Comparison of ENCODE assay signal across 10 mouse cellular contexts in the genomic region with DNA sequence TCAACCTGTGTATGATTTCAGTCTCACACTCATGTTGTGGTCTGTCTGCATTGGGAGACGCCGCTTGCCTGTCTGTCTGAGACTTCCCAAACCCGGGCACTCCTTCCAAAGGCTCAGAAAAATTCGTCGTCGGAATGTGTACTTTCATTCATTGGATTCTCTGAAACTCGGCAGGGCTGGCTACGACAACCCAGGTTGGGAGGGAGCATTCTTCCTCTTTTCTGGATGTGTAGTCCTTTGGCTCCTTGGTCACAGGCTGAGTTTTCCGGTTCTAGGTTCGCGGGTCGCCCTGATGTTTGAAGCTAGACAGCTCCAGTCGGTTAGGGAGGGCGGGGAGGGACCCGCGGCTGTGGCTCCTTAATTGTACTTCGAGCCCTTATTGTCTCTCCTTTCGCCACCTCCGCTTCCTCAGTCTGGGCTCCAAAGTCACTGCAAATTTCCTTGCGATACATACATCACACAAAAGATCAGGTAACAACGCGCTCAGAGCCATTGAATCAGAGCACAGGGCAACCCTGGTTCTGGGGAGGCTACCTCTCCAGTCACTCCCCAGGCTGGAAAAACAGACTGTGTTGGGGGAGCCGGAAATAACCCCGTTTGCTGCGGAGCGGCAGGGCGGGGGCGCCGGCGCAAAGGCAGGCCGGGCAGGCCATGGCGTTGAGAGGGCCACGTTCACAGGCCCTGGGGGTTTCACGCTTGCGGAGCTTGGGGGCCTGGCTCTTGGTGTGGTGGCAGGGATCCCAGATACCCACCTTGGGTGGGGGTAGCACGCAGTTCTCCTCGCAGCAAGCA. TPM values are rescaled to one million over a fixed set of nuclear protein-coding genes. Genes with fewer than 3 reads are reported as not detected.
DNase-seq lines count a peak whose midpoint lies in the region; ATAC-seq lines count a peak whose summit lies in the region.
"Had no signal": no experiment of that assay in that cellular context is flagged by ENCODE, and none has a peak within 500 bp of the region (broad histone marks: within the 10 kb centered on the region; RNA-seq: fewer than 3 reads in every experiment).

No protein-coding gene starts in this region.

- 1% methylated on average over 37 of the region's 37 CpGs for WGBS in heart, embryonic 13.5 days
- 2% methylated on average over 37 of the region's 37 CpGs for whole genome bisulfite sequencing in liver, embryonic 11.5 days
- 0% methylated on average over 36 of the region's 37 CpGs for WGBS in forebrain, embryonic 13.5 days

- H3K9ac ChIP-seq in heart, embryonic 13.5 days: no peak overlapping the region
- H3K9ac ChIP-seq in liver, embryonic 11.5 days (ENCODE audit: low read depth, low read length): no peak overlapping the region
- no peak overlapping the region for H3K9ac ChIP-seq in forebrain, embryonic 13.5 days
- H3K9ac ChIP-seq: hindbrain, embryonic 15.5 days had no signal

- peak overlapping the region; percentile 35 for H3K4me3 ChIP-seq in heart, embryonic 13.5 days
- H3K4me3 ChIP-seq in brown adipose tissue, adult 24 weeks (ENCODE audit: insufficient read depth, low read depth, low read length): peak overlapping the region; percentile 47
- H3K4me3 ChIP-seq in liver, embryonic 11.5 days (ENCODE audit: low read depth, low read length): 0 out of 2 replicates have a peak overlapping the region, but pooled peaks have one; percentile 1
- no peak overlapping the region; the same call in 1 of the 2 replicates for H3K4me3 ChIP-seq in forebrain, embryonic 13.5 days
- H3K4me3 ChIP-seq: hindbrain, embryonic 15.5 days had no signal

- DNase-seq in heart, adult 8-10 months (ENCODE audit: low spot score): no peak
- peak; percentile 56 for DNase-seq in CD4-positive, CD25-positive, alpha-beta regulatory T cell, adult 2 months (ENCODE audit: low read depth, low spot score)
- DNase-seq in liver, embryonic 11.5 days (ENCODE audit: low spot score): peak; percentile 38
- no peak for DNase-seq in cerebellum, adult 18-20 months
- DNase-seq: thymus, postnatal 25 days had no signal

- peaks cover 10% of the 10 kb centered on the region for H3K4me1 ChIP-seq in heart, embryonic 13.5 days
- H3K4me1 ChIP-seq in brown adipose tissue, adult 24 weeks (ENCODE audit: control insufficient read depth, insufficient read depth, insufficient read length, low read length): no peaks in the 10 kb centered on the region
- peaks cover 3% of the 10 kb centered on the region for H3K4me1 ChIP-seq in liver, embryonic 11.5 days (replicated peaks; ENCODE audit: control insufficient read depth, insufficient read depth, low read length)
- H3K4me1 ChIP-seq in forebrain, embryonic 13.5 days: peaks cover 7% of the 10 kb centered on the region

- no peaks in the 10 kb centered on the region for H3K36me3 ChIP-seq in heart, embryonic 13.5 days
- H3K36me3 ChIP-seq in liver, embryonic 11.5 days (ENCODE audit: control insufficient read depth, insufficient read depth, low read length): no peaks in the 10 kb centered on the region
- H3K36me3 ChIP-seq in forebrain, embryonic 13.5 days (ENCODE audit: poor library complexity, severe bottlenecking): no peaks in the 10 kb centered on the region
- H3K36me3 ChIP-seq: hindbrain, embryonic 15.5 days had no signal

- peaks cover 100% of the 10 kb centered on the region for H3K27me3 ChIP-seq in heart, embryonic 13.5 days (replicated peaks)
- H3K27me3 ChIP-seq in liver, embryonic 11.5 days (replicated peaks; ENCODE audit: control insufficient read depth, insufficient read depth, low read length): peaks cover 100% of the 10 kb centered on the region
- peaks cover 100% of the 10 kb centered on the region for H3K27me3 ChIP-seq in forebrain, embryonic 13.5 days

- no peak for ATAC-seq in heart, embryonic 13.5 days (ENCODE audit: extremely low read depth, insufficient number of reproducible peaks, low FRiP score, low TSS enrichment)
- no peak for ATAC-seq in liver, embryonic 11.5 days (replicated peaks; ENCODE audit: low FRiP score)
- ATAC-seq in forebrain, embryonic 13.5 days: no peak
- no peak for ATAC-seq in erythroid progenitor cell, adult 5-6 weeks (replicated peaks; ENCODE audit: low FRiP score, poor library complexity, severe bottlenecking)

- peak overlapping the region; percentile 51 for H3K4me2 ChIP-seq in heart, embryonic 13.5 days
- peak overlapping the region; percentile 13; the same call in 1 of the 2 replicates for H3K4me2 ChIP-seq in liver, embryonic 11.5 days
- no peak overlapping the region for H3K4me2 ChIP-seq in forebrain, embryonic 13.5 days
- H3K4me2 ChIP-seq: hindbrain, embryonic 15.5 days had no signal

- no peak overlapping the region for H3K27ac ChIP-seq in heart, embryonic 13.5 days (replicated peaks)
- H3K27ac ChIP-seq in brown adipose tissue, adult 24 weeks (replicated peaks; ENCODE audit: low read depth, low read length): no peak overlapping the region
- H3K27ac ChIP-seq in liver, embryonic 11.5 days (ENCODE audit: low read depth, low read length): no peak overlapping the region
- H3K27ac ChIP-seq in forebrain, embryonic 13.5 days: no peak overlapping the region
- H3K27ac ChIP-seq: hindbrain, embryonic 15.5 days had no signal

- no peaks in the 10 kb centered on the region for H3K9me3 ChIP-seq in heart, embryonic 13.5 days
- H3K9me3 ChIP-seq in liver, embryonic 11.5 days (ENCODE audit: control insufficient read depth, low read length): no peaks in the 10 kb centered on the region
- H3K9me3 ChIP-seq in forebrain, embryonic 13.5 days (replicated peaks): no peaks in the 10 kb centered on the region
- H3K9me3 ChIP-seq: hindbrain, embryonic 15.5 days had no signal

RNA-seq across cellular contexts. Expression of a gene that starts 0.6 kb away (rescaled TPM):
- not detected in 2 replicates for polyA plus RNA-seq in heart, embryonic 13.5 days (2015; fragmentation: Nextera tagmentation; extraction: Ambion mirVana)
- total RNA-seq in heart, adult 8-10 months (2022): not detected
- not detected in 2 replicates for polyA plus RNA-seq in brown adipose tissue, adult 24 weeks (2012; ENCODE audit: insufficient read depth, insufficient read length, missing spikeins)
- 0.22 and 0.49 TPM in 2 replicates for polyA plus RNA-seq in liver, embryonic 11.5 days (2014; fragmentation: Nextera tagmentation; extraction: Ambion mirVana)
- polyA plus RNA-seq in forebrain, embryonic 13.5 days (2015; fragmentation: Nextera tagmentation; extraction: Ambion mirVana): not detected in 2 replicates
- total RNA-seq in erythroid progenitor cell, adult 5-6 weeks (2015; ENCODE audit: low replicate concordance): not detected in 2 replicates
- total RNA-seq in erythroid progenitor cell, adult 5-6 weeks (2017; ENCODE audit: low replicate concordance): not detected in 2 replicates

RNA-seq across cellular contexts. Expression of a gene that starts 9.6 kb away (rescaled TPM):
- polyA plus RNA-seq in heart, embryonic 13.5 days (2015; fragmentation: Nextera tagmentation; extraction: Ambion mirVana): 0.57 and 1.6 TPM in 2 replicates
- total RNA-seq in heart, adult 8-10 months (2022): under 1 TPM in 1 of 4 experiments, not detected in 3; 0.12 TPM
- 14.1 and 15.1 TPM in 2 replicates for polyA plus RNA-seq in brown adipose tissue, adult 24 weeks (2012; ENCODE audit: insufficient read depth, insufficient read length, missing spikeins)
- polyA plus RNA-seq in liver, embryonic 11.5 days (2014; fragmentation: Nextera tagmentation; extraction: Ambion mirVana): 4.1 and 5.3 TPM in 2 replicates
- polyA plus RNA-seq in forebrain, embryonic 13.5 days (2015; fragmentation: Nextera tagmentation; extraction: Ambion mirVana): not detected in 2 replicates
- total RNA-seq in erythroid progenitor cell, adult 5-6 weeks (2015; ENCODE audit: low replicate concordance): not detected in 2 replicates
- total RNA-seq in erythroid progenitor cell, adult 5-6 weeks (2017; ENCODE audit: low replicate concordance): not detected in 2 replicates

RNA-seq across cellular contexts. Expression of a gene that starts 10.2 kb away (rescaled TPM):
- not detected in 2 replicates for polyA plus RNA-seq in heart, embryonic 13.5 days (2015; fragmentation: Nextera tagmentation; extraction: Ambion mirVana)
- not detected for total RNA-seq in heart, adult 8-10 months (2022)
- not detected in 2 replicates for polyA plus RNA-seq in brown adipose tissue, adult 24 weeks (2012; ENCODE audit: insufficient read depth, insufficient read length, missing spikeins)
- polyA plus RNA-seq in liver, embryonic 11.5 days (2014; fragmentation: Nextera tagmentation; extraction: Ambion mirVana): 0.18 and 0.43 TPM in 2 replicates
- not detected in 2 replicates for polyA plus RNA-seq in forebrain, embryonic 13.5 days (2015; fragmentation: Nextera tagmentation; extraction: Ambion mirVana)
- not detected in 2 replicates for total RNA-seq in erythroid progenitor cell, adult 5-6 weeks (2015; ENCODE audit: low replicate concordance)
- total RNA-seq in erythroid progenitor cell, adult 5-6 weeks (2017; ENCODE audit: low replicate concordance): not detected in 2 replicates
- polyA plus RNA-seq: hindbrain, embryonic 15.5 days had no signal

RNA-seq across cellular contexts. Expression of a gene that starts 13.6 kb away (rescaled TPM):
- polyA plus RNA-seq in heart, embryonic 13.5 days (2015; fragmentation: Nextera tagmentation; extraction: Ambion mirVana): 0.06 TPM in 1 of 2 replicates, not detected in the other
- not detected for total RNA-seq in heart, adult 8-10 months (2022)
- 8.9 and 9.8 TPM in 2 replicates for polyA plus RNA-seq in brown adipose tissue, adult 24 weeks (2012; ENCODE audit: insufficient read depth, insufficient read length, missing spikeins)
- 1.3 and 1.9 TPM in 2 replicates for polyA plus RNA-seq in liver, embryonic 11.5 days (2014; fragmentation: Nextera tagmentation; extraction: Ambion mirVana)
- not detected in 2 replicates for polyA plus RNA-seq in forebrain, embryonic 13.5 days (2015; fragmentation: Nextera tagmentation; extraction: Ambion mirVana)
- not detected in 2 replicates for total RNA-seq in erythroid progenitor cell, adult 5-6 weeks (2015; ENCODE audit: low replicate concordance)
- not detected in 2 replicates for total RNA-seq in erythroid progenitor cell, adult 5-6 weeks (2017; ENCODE audit: low replicate concordance)

RNA-seq across cellular contexts. Expression of a gene that starts 21.2 kb away (rescaled TPM):
- polyA plus RNA-seq in heart, embryonic 13.5 days (2015; fragmentation: Nextera tagmentation; extraction: Ambion mirVana): 0.22 and 0.25 TPM in 2 replicates
- total RNA-seq in heart, adult 8-10 months (2022): under 1 TPM in 2 of 4 experiments, not detected in 2; 0.25 to 0.62 TPM
- polyA plus RNA-seq in brown adipose tissue, adult 24 weeks (2012; ENCODE audit: insufficient read depth, insufficient read length, missing spikeins): 17.1 and 21.7 TPM in 2 replicates
- 1.3 and 1.5 TPM in 2 replicates for polyA plus RNA-seq in liver, embryonic 11.5 days (2014; fragmentation: Nextera tagmentation; extraction: Ambion mirVana)
- not detected in 2 replicates for polyA plus RNA-seq in forebrain, embryonic 13.5 days (2015; fragmentation: Nextera tagmentation; extraction: Ambion mirVana)
- 1.1 TPM in 1 of 2 replicates, not detected in the other for total RNA-seq in erythroid progenitor cell, adult 5-6 weeks (2015; ENCODE audit: low replicate concordance)
- total RNA-seq in erythroid progenitor cell, adult 5-6 weeks (2017; ENCODE audit: low replicate concordance): not detected in 2 replicates

Comparison
In these comparisons a context has a peak if more than half of its experiments do, and no peak if none do; other contexts are left out.
1. DNase-seq: peak in CD4-positive, CD25-positive, alpha-beta regulatory T cell, adult 2 months (single experiment) and liver, embryonic 11.5 days (single experiment); none in heart, adult 8-10 months (single experiment) and cerebellum, adult 18-20 months (0 of 2).